Comparison of ENCODE assay signal across 8 mouse cellular contexts in genomic region chr5:90930546-90930945, GRCm38 (mm10). TPM values are rescaled to one million over a fixed set of nuclear protein-coding genes. Genes with fewer than 3 reads are reported as not detected.
DNase-seq lines count a peak whose midpoint lies in the region; ATAC-seq and TF ChIP-seq lines count a peak whose summit lies in the region.

No protein-coding gene starts in this region.

- peak overlapping the region; percentile 70 for H3K4me2 ChIP-seq in heart, embryonic 13.5 days

- no peak for TF ChIP-seq CTCF in G1E (IDR thresholded peaks at IDR 0.05; ENCODE audit: low read depth, low read length)

- H3K36me3 ChIP-seq in heart, embryonic 13.5 days = peaks cover 20% of the 10 kb centered on the region
- H3K36me3 ChIP-seq in G1E (replicated peaks) = peaks cover 10% of the 10 kb centered on the region
- H3K36me3 ChIP-seq in hindbrain, embryonic 10.5 days = peaks cover 23% of the 10 kb centered on the region

- H3K9me3 ChIP-seq in heart, embryonic 13.5 days = no peaks in the 10 kb centered on the region
- peaks cover 2% of the 10 kb centered on the region; the same call in 1 of the 2 replicates for H3K9me3 ChIP-seq in G1E (replicated peaks)
- no peaks in the 10 kb centered on the region for H3K9me3 ChIP-seq in hindbrain, embryonic 10.5 days

- H3K4me1 ChIP-seq in heart, embryonic 13.5 days = peaks cover 15% of the 10 kb centered on the region
- H3K4me1 ChIP-seq in G1E (ENCODE audit: insufficient read depth, low read depth, low read length) = peaks cover 6% of the 10 kb centered on the region
- H3K4me1 ChIP-seq in hindbrain, embryonic 10.5 days (replicated peaks) = peaks cover 11% of the 10 kb centered on the region

- WGBS in heart, embryonic 13.5 days = 47% methylated on average over 2 of the region's 2 CpGs
- 52% methylated on average over 2 of the region's 2 CpGs for WGBS in hindbrain, embryonic 10.5 days

- intact Hi-C loops in heart, postnatal 10 days (cut with DNase I) = no loop called here
- intact Hi-C loops in left cerebral cortex, postnatal 10 days (cut with DNase I) = no loop called here

- H3K27ac ChIP-seq in heart, embryonic 13.5 days (replicated peaks) = peak overlapping the region; percentile 96
- peak overlapping the region; percentile 99 for H3K27ac ChIP-seq in hindbrain, embryonic 10.5 days

- DNase-seq in heart, postnatal 10 days = no peak
- no peak for DNase-seq in G1E (ENCODE audit: low spot score)
- no peak for DNase-seq in hindbrain, embryonic 10.5 days (ENCODE audit: low spot score)
- no peak for DNase-seq in cerebellum, adult 11-12 months
- DNase-seq in left cerebral cortex, postnatal 10 days (ENCODE audit: extremely low spot score in 1 of 2, low spot score in 2 of 2) = no peak
- no peak for DNase-seq in Muller cell, postnatal 12 days (ENCODE audit: inconsistent ontology term)

- no peak for ATAC-seq in heart, embryonic 13.5 days (ENCODE audit: extremely low read depth, insufficient number of reproducible peaks, low FRiP score, low TSS enrichment)
- no peak for ATAC-seq in G1E (ENCODE audit: extremely low read depth, insufficient number of reproducible peaks, low FRiP score, poor library complexity, severe bottlenecking)
- ATAC-seq in megakaryocyte-erythroid progenitor cell, adult 5-6 weeks (replicated peaks; ENCODE audit: low FRiP score, low TSS enrichment, poor library complexity, severe bottlenecking) = 0 out of 2 replicates have a peak, but pooled peaks have one; percentile 23

- peak overlapping the region; percentile 97 for H3K9ac ChIP-seq in heart, embryonic 13.5 days

- no peaks in the 10 kb centered on the region for H3K27me3 ChIP-seq in heart, embryonic 13.5 days (replicated peaks)
- no peaks in the 10 kb centered on the region for H3K27me3 ChIP-seq in G1E (ENCODE audit: insufficient read depth, low read length)
- no peaks in the 10 kb centered on the region for H3K27me3 ChIP-seq in hindbrain, embryonic 10.5 days (ENCODE audit: insufficient read depth, poor library complexity, severe bottlenecking)

- peak overlapping the region; percentile 85 for H3K4me3 ChIP-seq in heart, embryonic 13.5 days
- H3K4me3 ChIP-seq in G1E (ENCODE audit: low read depth, low read length) = peak overlapping the region; percentile 73; the same call in 1 of the 2 replicates
- H3K4me3 ChIP-seq in hindbrain, embryonic 10.5 days = peak overlapping the region; percentile 71

RNA-seq across cellular contexts. Expression of gene Mthfd2l, which starts 0.4 kb away (rescaled TPM):
- polyA plus RNA-seq in heart, embryonic 13.5 days (2015; fragmentation: Nextera tagmentation; extraction: Ambion mirVana) = 28.1 and 31.3 TPM in 2 replicates
- total RNA-seq in heart, postnatal 10 days (2021) = 10 to 100 TPM; 16.2 to 19.2 TPM
- total RNA-seq in G1E (2014; fragmentation: Nextera tagmentation) (6.6 and 12.9 TPM in 2 replicates), G1E (2017) (12.8 and 16.0 TPM in 2 replicates)
- polyA plus RNA-seq in G1E (2012) = 12.4 and 18.0 TPM in 2 replicates
- 58.6 and 71.3 TPM in 2 replicates for polyA plus RNA-seq in hindbrain, embryonic 10.5 days (2016; fragmentation: Nextera tagmentation; extraction: Ambion mirVana)
- total RNA-seq in megakaryocyte-erythroid progenitor cell, adult 5-6 weeks (2014; fragmentation: Nextera tagmentation) = 20.6 and 24.1 TPM in 2 replicates
- 16.1 and 19.1 TPM in 2 replicates for total RNA-seq in megakaryocyte-erythroid progenitor cell, adult 5-6 weeks (2017)
- total RNA-seq in left cerebral cortex, postnatal 10 days (2021) = 10 to 100 TPM; 18.0 to 18.5 TPM

RNA-seq across cellular contexts. Expression of gene Cxcl2, which starts 26.9 kb away (rescaled TPM):
- not detected in 2 replicates for polyA plus RNA-seq in heart, embryonic 13.5 days (2015; fragmentation: Nextera tagmentation; extraction: Ambion mirVana)
- not detected for total RNA-seq in heart, postnatal 10 days (2021)
- 0.90 and 1.7 TPM in 2 replicates for total RNA-seq in G1E (2014; fragmentation: Nextera tagmentation)
- 0.23 and 0.98 TPM in 2 replicates for total RNA-seq in G1E (2017)
- not detected in 2 replicates for polyA plus RNA-seq in G1E (2012)
- polyA plus RNA-seq in hindbrain, embryonic 10.5 days (2016; fragmentation: Nextera tagmentation; extraction: Ambion mirVana) = not detected in 2 replicates
- total RNA-seq in megakaryocyte-erythroid progenitor cell, adult 5-6 weeks (2014; fragmentation: Nextera tagmentation) = not detected in 2 replicates
- total RNA-seq in megakaryocyte-erythroid progenitor cell, adult 5-6 weeks (2017) = 5.2 and 9.9 TPM in 2 replicates
- not detected for total RNA-seq in left cerebral cortex, postnatal 10 days (2021)

RNA-seq across cellular contexts. Expression of gene Cxcl1, which starts 39.5 kb away (rescaled TPM):
- 0.45 and 0.69 TPM in 2 replicates for polyA plus RNA-seq in heart, embryonic 13.5 days (2015; fragmentation: Nextera tagmentation; extraction: Ambion mirVana)
- total RNA-seq in heart, postnatal 10 days (2021) = under 1 TPM; 0.69 to 0.74 TPM
- total RNA-seq in G1E (2014; fragmentation: Nextera tagmentation) (not detected in 2 replicates), G1E (2017) (0.82 TPM in 1 of 2 replicates, not detected in the other)
- not detected in 2 replicates for polyA plus RNA-seq in G1E (2012)
- not detected in 2 replicates for polyA plus RNA-seq in hindbrain, embryonic 10.5 days (2016; fragmentation: Nextera tagmentation; extraction: Ambion mirVana)
- total RNA-seq in megakaryocyte-erythroid progenitor cell, adult 5-6 weeks (2014; fragmentation: Nextera tagmentation) = not detected in 2 replicates
- total RNA-seq in megakaryocyte-erythroid progenitor cell, adult 5-6 weeks (2017) = 1.5 TPM in 1 of 2 replicates, not detected in the other
- total RNA-seq in left cerebral cortex, postnatal 10 days (2021) = under 1 TPM in 1 of 2 experiments, not detected in 1; 0.55 TPM
